ENCODE assay signal across 17 mouse cellular contexts in genomic region chr13:98365081-98365480, GRCm38 (mm10). TPM values are rescaled to one million over a fixed set of nuclear protein-coding genes. Genes with fewer than 3 reads are reported as not detected.
"Had no signal": no experiment of that assay in that cellular context is flagged by ENCODE, and none has a peak within 500 bp of the region (broad histone marks: within the 10 kb centered on the region; RNA-seq: fewer than 3 reads in every experiment).

No protein-coding gene starts in this region.

- ATAC-seq: liver, embryonic 12.5 days; midbrain, embryonic 16.5 days had no signal

- DNase-seq: layer of hippocampus, adult 9-11 months; layer of hippocampus, postnatal 36 days; lung, postnatal 10 days; lung, postnatal 4 days; right cerebral cortex, postnatal 4 days; spleen, adult 18-20 months; thymus, adult 18-20 months; thymus, postnatal 14 days had no signal

- H3K27ac ChIP-seq: limb, embryonic 15.5 days; liver, embryonic 12.5 days; neural tube, embryonic 13.5 days had no signal

- H3K9me3 ChIP-seq: limb, embryonic 15.5 days; liver, embryonic 12.5 days; midbrain, embryonic 10.5 days; neural tube, embryonic 13.5 days had no signal

- H3K36me3 ChIP-seq: limb, embryonic 15.5 days; liver, embryonic 12.5 days; midbrain, embryonic 10.5 days; neural tube, embryonic 13.5 days had no signal

- H3K9ac ChIP-seq: limb, embryonic 15.5 days; liver, embryonic 12.5 days; lung, embryonic 14.5 days; neural tube, embryonic 13.5 days had no signal

RNA-seq across cellular contexts. Expression of gene Foxd1, which starts 11.0 kb away (rescaled TPM):
- total RNA-seq: megakaryocyte, adult 5-6 weeks had no signal
- polyA plus RNA-seq: liver, embryonic 12.5 days; liver, embryonic 16.5 days; lung, embryonic 14.5 days; stomach, embryonic 14.5 days had no signal
